Mouse (Mus musculus) hindbrain, embryonic 16.5 days (tissue): Measurements from ENCODE around the gene Sult1e1. TPM values are rescaled to one million over a fixed set of nuclear protein-coding genes. Genes with fewer than 3 reads are reported as not detected.

Source experiments
- ATAC-seq: fragments of 200-750 bp; cut with Nextera tagmentation; 2 replicates; pipeline ENCODE4 v1.8.0; 2017; ENCODE audit warnings: moderate TSS enrichment, moderate library complexity
- H3K27ac ChIP-seq: fragments of 300-500 bp; sonication (generic); 2 replicates; pipeline ENCODE4 v1.5.1; 2014; ENCODE audit warnings: low read depth, mild to moderate bottlenecking, control low read depth, low read length, moderate library complexity
- H3K27me3 ChIP-seq: fragments of 300-500 bp; sonication (generic); replicated peaks from 2 replicates; pipeline ENCODE4 v1.6.1; 2014; ENCODE audit warnings: low read length; ENCODE audit not compliant: control insufficient read depth, insufficient read depth
- H3K36me3 ChIP-seq: fragments of 300-500 bp; sonication (generic); 2 replicates; pipeline ENCODE4 v1.6.1; 2014; ENCODE audit warnings: mild to moderate bottlenecking, low read length, moderate library complexity, mixed read lengths; ENCODE audit not compliant: control insufficient read depth, insufficient read depth
- H3K4me1 ChIP-seq: fragments of 300-500 bp; sonication (generic); 2 replicates; pipeline ENCODE4 v1.6.1; 2014; ENCODE audit warnings: low read depth, low read length; ENCODE audit not compliant: control insufficient read depth, insufficient read depth
- H3K4me2 ChIP-seq: fragments of 300-500 bp; sonication (generic); 2 replicates; pipeline ENCODE4 v1.6.1; 2014; ENCODE audit warnings: mild to moderate bottlenecking, low read length, control low read depth, moderate library complexity
- H3K4me3 ChIP-seq: fragments of 300-500 bp; sonication (generic); 2 replicates; pipeline ENCODE4 v1.5.1; 2014; ENCODE audit warnings: mild to moderate bottlenecking, low read length, control low read depth, moderate library complexity
- H3K9ac ChIP-seq: fragments of 300-500 bp; sonication (generic); 2 replicates; pipeline ENCODE4 v1.6.1; 2014; ENCODE audit warnings: low read depth, mild to moderate bottlenecking, control low read depth, low read length, moderate library complexity
- H3K9me3 ChIP-seq: fragments of 300-500 bp; sonication (generic); 2 replicates; pipeline ENCODE4 v1.6.1; 2014; ENCODE audit warnings: mild to moderate bottlenecking, low read length, moderate library complexity; ENCODE audit not compliant: control insufficient read depth
- WGBS: fragments of 180-500 bp; shearing (Covaris S2); extraction: QIAGEN DNeasy Blood & Tissue Kit; methylation state at CpG from one replicate; pipeline ENCODE4 v1.1.7; 2014; 5-methylcytosine and 5-hydroxymethylcytosine counted together
- microRNA-seq: library from miRNA; unstranded; fragments of <30 nt; microRNA quantifications from one replicate; pipeline ENCODE4, GENCODE M21; 2017
- polyA plus RNA-seq: library from polyadenylated mRNA; unstranded; fragments of >200 nt; fragmentation: Nextera tagmentation; extraction: Ambion mirVana; gene quantifications from 2 replicates; pipeline ENCODE4 v1.2.1, GENCODE M21; 2015

Sult1e1 gene
- polyA plus RNA-seq, 1 experiment from 2014 or later: not detected

DNA sequence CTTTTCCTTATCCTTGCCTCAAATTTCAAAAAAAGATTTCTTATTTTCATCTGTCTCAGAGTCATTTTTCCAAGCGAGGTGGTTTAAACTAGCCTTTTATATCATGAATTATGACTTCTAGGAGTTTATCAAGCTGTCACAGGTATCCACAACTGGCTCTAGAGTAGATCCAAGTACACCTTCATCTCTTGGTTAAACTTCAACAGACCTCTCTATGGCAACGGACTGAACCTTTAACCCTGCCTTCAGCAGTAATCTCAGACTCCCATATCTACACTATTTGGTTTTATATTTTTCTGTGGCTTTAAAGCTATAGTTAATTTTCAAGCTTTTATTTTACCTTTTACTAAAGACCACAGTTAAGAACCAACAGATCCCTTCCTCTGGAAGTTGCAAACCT is 59.1 kb downstream of the Sult1e1 start:
- ATAC-seq: no peak

More for the DNA sequence above, 59.1 kb downstream of the Sult1e1 start:
- Histone ChIP-seq H3K9me3 (no peaks in the 10 kb centered on the region), H3K36me3 (no peaks in the 10 kb centered on the region), H3K9ac (no peak overlapping the region), H3K4me3 (no peak overlapping the region), H3K27me3 (no peaks in the 10 kb centered on the region), H3K4me2 (no peak overlapping the region), H3K4me1 (no peaks in the 10 kb centered on the region), H3K27ac (no peak overlapping the region)
- WGBS: 82% methylated on average over 2 of the region's 2 CpGs

Small RNA genes within 50 kb of the gene (microRNA-seq; reads per million reads assigned to microRNA genes)
- gene Mir3969: 0.62 reads per million

Other genes with a start within 250 kb of the Sult1e1 start
- not detected in 2 replicates for gene Ugt2b38, start 167.4 kb downstream of the Sult1e1 start, polyA plus RNA-seq
- 0.16 TPM in 1 of 2 replicates, not detected in the other for gene Ugt2a2, start 109.3 kb downstream of the Sult1e1 start, polyA plus RNA-seq
- gene Gm43638, start 104.8 kb downstream of the Sult1e1 start, polyA plus RNA-seq: not detected in 2 replicates
- not detected in 2 replicates for gene Ugt2a1, start 100.7 kb downstream of the Sult1e1 start, polyA plus RNA-seq
- gene Sult1b1, start 53.4 kb downstream of the Sult1e1 start, polyA plus RNA-seq: not detected in 2 replicates
- gene Sult1d1, start 22.6 kb downstream of the Sult1e1 start, polyA plus RNA-seq: not detected in 2 replicates
- gene Csn1s1, start 74.6 kb upstream of the Sult1e1 start, polyA plus RNA-seq: not detected in 2 replicates
- gene Csn2, start 108.0 kb upstream of the Sult1e1 start, polyA plus RNA-seq: not detected in 2 replicates
- gene Csn1s2a, start 183.0 kb upstream of the Sult1e1 start, polyA plus RNA-seq: not detected in 2 replicates
- not detected in 2 replicates for gene Csn1s2b, start 216.5 kb upstream of the Sult1e1 start, polyA plus RNA-seq
- gene Prr27, start 234.1 kb upstream of the Sult1e1 start, polyA plus RNA-seq: not detected in 2 replicates